Mouse (Mus musculus): Measurements from ENCODE around the gene Ndufa8.

Ndufa8 gene

GRCm38 (mm10) chr2:36048164-36048563, 1.0 kb downstream of the Ndufa8 start:
- in situ Hi-C loops (cut with MboI, MseI): no loop called here

- in situ Hi-C loops (cut with MboI, MseI): loop anchor here (5.0 kb wide), 1 partner anchor 49 kb away; no protein-coding TSS in a partner anchor
These were observed 8.3 kb downstream of the Ndufa8 start for GRCm38 (mm10) chr2:36040872-36041271.

- in situ Hi-C loops (cut with MboI, MseI): no loop called here
These were observed 9.8 kb downstream of the Ndufa8 start for GRCm38 (mm10) chr2:36039297-36039985.

- in situ Hi-C loops (cut with MboI, MseI): no loop called here
These were observed 13.7 kb downstream of the Ndufa8 start for GRCm38 (mm10) chr2:36035413-36036081.

- in situ Hi-C loops (cut with MboI, MseI): no loop called here
These were observed 14.3 kb downstream of the Ndufa8 start for GRCm38 (mm10) chr2:36034898-36035297.

GRCm38 (mm10) chr2:36033966-36034365, 15.2 kb downstream of the Ndufa8 start:
- in situ Hi-C loops (cut with MboI, MseI): no loop called here

- in situ Hi-C loops (cut with MboI, MseI): no loop called here
These were observed 16.3 kb downstream of the Ndufa8 start for GRCm38 (mm10) chr2:36032884-36033283.

- in situ Hi-C loops (cut with MboI, MseI): loop anchor here (25.0 kb wide), 1 partner anchor 1339 kb away; the partner anchor contains the start of gene Pdcl
These were observed 25.9 kb downstream of the Ndufa8 start for GRCm38 (mm10) chr2:36023291-36023690.

- in situ Hi-C loops (cut with MboI, MseI): loop anchor here (25.0 kb wide), 1 partner anchor 1341 kb away; the partner anchor contains the start of gene Pdcl
These were observed 27.6 kb downstream of the Ndufa8 start for GRCm38 (mm10) chr2:36021385-36022159.

GRCm38 (mm10) chr2:36013010-36013409, 36.2 kb downstream of the Ndufa8 start:
- in situ Hi-C loops (cut with MboI, MseI): loop anchor here (5.0 to 25.0 kb wide), 2 partner anchors 74 to 1349 kb away; partner anchors contain the start of gene Pdcl

- in situ Hi-C loops (cut with MboI, MseI): loop anchor here (5.0 to 25.0 kb wide), 2 partner anchors 76 to 1351 kb away; partner anchors contain the start of gene Pdcl
These were observed 37.8 kb downstream of the Ndufa8 start for GRCm38 (mm10) chr2:36011331-36011825.

GRCm38 (mm10) chr2:36010579-36010978, 38.6 kb downstream of the Ndufa8 start:
- in situ Hi-C loops (cut with MboI, MseI): loop anchor here (5.0 to 25.0 kb wide), 2 partner anchors 77 to 1352 kb away; partner anchors contain the start of gene Pdcl

GRCm38 (mm10) chr2:36009386-36009785, 39.8 kb downstream of the Ndufa8 start:
- in situ Hi-C loops (cut with MboI, MseI): loop anchor here (5.0 to 25.0 kb wide), 3 partner anchors 198 to 1353 kb away; partner anchors contain the start of gene Pdcl

- in situ Hi-C loops (cut with MboI, MseI): loop anchor here (5.0 to 25.0 kb wide), 3 partner anchors 199 to 1354 kb away; partner anchors contain the start of gene Pdcl
These were observed 41.1 kb downstream of the Ndufa8 start for GRCm38 (mm10) chr2:36008071-36008470.

GRCm38 (mm10) chr2:36002188-36002587, 47.0 kb downstream of the Ndufa8 start:
- in situ Hi-C loops (cut with MboI, MseI): loop anchor here (10.0 to 25.0 kb wide), 2 partner anchors 273 to 1360 kb away; partner anchors contain the start of gene Pdcl

- in situ Hi-C loops (cut with MboI, MseI): loop anchor here (10.0 to 25.0 kb wide), 2 partner anchors 274 to 1362 kb away; partner anchors contain the start of gene Pdcl
These were observed 48.8 kb downstream of the Ndufa8 start for GRCm38 (mm10) chr2:36000390-36000789.

- in situ Hi-C loops (cut with MboI, MseI): no loop called here
These were observed 50.0 kb downstream of the Ndufa8 start for GRCm38 (mm10) chr2:35999212-35999611.

GRCm38 (mm10) chr2:35998416-35998815, 50.8 kb downstream of the Ndufa8 start:
- in situ Hi-C loops (cut with MboI, MseI): no loop called here

GRCm38 (mm10) chr2:35996753-35997152, 52.5 kb downstream of the Ndufa8 start:
- in situ Hi-C loops (cut with MboI, MseI): no loop called here

- in situ Hi-C loops (cut with MboI, MseI): loop anchor here (5.0 kb wide), 1 partner anchor 48 kb away; no protein-coding TSS in a partner anchor
These were observed 54.9 kb downstream of the Ndufa8 start for GRCm38 (mm10) chr2:35994303-35994702.

- in situ Hi-C loops (cut with MboI, MseI): loop anchor here (5.0 kb wide), 1 partner anchor 49 kb away; no protein-coding TSS in a partner anchor
These were observed 55.7 kb downstream of the Ndufa8 start for GRCm38 (mm10) chr2:35993481-35993880.

Data from T-helper 2 cell (primary cell).